Mouse (Mus musculus) heart, embryonic 12.5 days (tissue): Measurements from ENCODE around the gene Osbpl3. TPM values are rescaled to one million over a fixed set of nuclear protein-coding genes. Genes with fewer than 3 reads are reported as not detected.

Experiments used
- ATAC-seq: fragments of 200-750 bp; cut with Nextera tagmentation; 2 replicates; pipeline ENCODE4 v1.8.0; 2017; ENCODE audit warnings: moderate TSS enrichment, moderate library complexity; ENCODE audit not compliant: insufficient number of reproducible peaks, low FRiP score
- H3K27ac ChIP-seq: fragments of 300-500 bp; sonication (generic); 2 replicates; pipeline ENCODE4 v1.5.1; 2016; ENCODE audit warnings: mild to moderate bottlenecking, moderate library complexity; ENCODE audit not compliant: poor library complexity, severe bottlenecking
- H3K27me3 ChIP-seq: fragments of 300-500 bp; sonication (generic); replicated peaks from 2 replicates; pipeline ENCODE4 v1.6.1; 2016; ENCODE audit warnings: mild to moderate bottlenecking, moderate library complexity
- H3K36me3 ChIP-seq: fragments of 300-500 bp; sonication (generic); 2 replicates; pipeline ENCODE4 v1.6.1; 2016; ENCODE audit warnings: mild to moderate bottlenecking, moderate library complexity
- H3K4me1 ChIP-seq: fragments of 300-500 bp; sonication (generic); replicated peaks from 2 replicates; pipeline ENCODE4 v1.6.1; 2016; ENCODE audit warnings: mild to moderate bottlenecking
- H3K4me2 ChIP-seq: fragments of 300-500 bp; sonication (generic); 2 replicates; pipeline ENCODE4 v1.6.1; 2016; ENCODE audit warnings: mild to moderate bottlenecking, moderate library complexity
- H3K4me3 ChIP-seq: fragments of 300-500 bp; sonication (generic); 2 replicates; pipeline ENCODE4 v1.5.1; 2016; ENCODE audit warnings: mild to moderate bottlenecking
- H3K9ac ChIP-seq: fragments of 300-500 bp; sonication (generic); 2 replicates; pipeline ENCODE4 v1.6.1; 2016; ENCODE audit warnings: mild to moderate bottlenecking, moderate library complexity
- H3K9me3 ChIP-seq: fragments of 300-500 bp; sonication (generic); replicated peaks from 2 replicates; pipeline ENCODE4 v1.6.1; 2016; ENCODE audit warnings: mild to moderate bottlenecking, moderate library complexity
- WGBS: fragments of 180-500 bp; shearing (Covaris S2); methylation state at CpG from one replicate; pipeline ENCODE4 v1.1.7; 2016; 5-methylcytosine and 5-hydroxymethylcytosine counted together
- polyA plus RNA-seq: library from polyadenylated mRNA; unstranded; fragments of >200 nt; fragmentation: Nextera tagmentation; extraction: Ambion mirVana; gene quantifications from 2 replicates; pipeline ENCODE4 v1.2.1, GENCODE M21; 2016

Osbpl3 gene
- polyA plus RNA-seq, 1 experiment from 2014 or later: 15.5 TPM

GRCm38 (mm10) chr6:50386497-50386896, 69.5 kb downstream of the Osbpl3 start:
- H3K27ac ChIP-seq: no peak overlapping the region
- 83% methylated on average over 4 of the region's 4 CpGs for WGBS

DNA sequence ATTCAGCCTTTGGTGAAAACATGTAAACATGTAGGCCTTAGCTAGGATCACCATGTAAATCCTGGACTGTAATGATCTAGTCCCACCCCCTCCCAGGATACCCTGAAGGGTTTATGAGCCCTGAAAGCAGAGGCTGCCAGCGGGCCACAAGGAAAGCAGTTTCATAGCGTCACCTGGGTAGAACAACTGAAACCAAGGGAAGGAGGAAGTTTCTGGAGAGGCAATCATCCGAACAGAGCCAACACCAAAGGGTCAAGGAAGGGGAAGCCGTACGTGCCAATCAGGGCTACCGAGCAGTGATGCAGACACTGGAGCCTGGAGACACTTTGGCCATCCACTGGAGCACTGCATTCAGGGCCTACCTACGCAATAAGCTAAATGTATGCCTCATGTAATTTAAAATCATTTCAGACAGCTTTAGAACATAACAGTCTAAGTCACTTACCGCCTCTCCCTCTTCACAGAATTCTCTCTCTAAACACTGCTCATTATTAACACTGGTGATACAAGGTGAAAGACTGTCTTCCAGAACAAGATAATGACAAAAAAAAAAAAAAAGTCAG, 70.5 kb downstream of the Osbpl3 start:
- no peaks in the 10 kb centered on the region for H3K27me3 ChIP-seq
- H3K36me3 ChIP-seq: no peaks in the 10 kb centered on the region
- H3K4me2 ChIP-seq: no peak overlapping the region
- H3K4me1 ChIP-seq: peaks cover 32% of the 10 kb centered on the region
- H3K9me3 ChIP-seq: no peaks in the 10 kb centered on the region
- no peak overlapping the region for H3K4me3 ChIP-seq
- no peak for ATAC-seq
- no peak overlapping the region for H3K27ac ChIP-seq
- H3K9ac ChIP-seq: no peak overlapping the region
- WGBS: 83% methylated on average over 8 of the region's 8 CpGs

More at GRCm38 (mm10) chr6:50386497-50386896, 69.5 kb downstream of the Osbpl3 start:
- no peaks in the 10 kb centered on the region for H3K27me3 ChIP-seq
- no peaks in the 10 kb centered on the region for H3K36me3 ChIP-seq
- H3K4me3 ChIP-seq: no peak overlapping the region
- H3K4me2 ChIP-seq: no peak overlapping the region
- H3K9ac ChIP-seq: no peak overlapping the region
- no peaks in the 10 kb centered on the region for H3K9me3 ChIP-seq
- H3K4me1 ChIP-seq: peaks cover 32% of the 10 kb centered on the region
- no peak for ATAC-seq

GRCm38 (mm10) chr6:50382711-50383110, 73.3 kb downstream of the Osbpl3 start:
- no peak overlapping the region for H3K4me3 ChIP-seq
- no peak overlapping the region for H3K4me2 ChIP-seq
- H3K27me3 ChIP-seq: no peaks in the 10 kb centered on the region
- H3K27ac ChIP-seq: no peak overlapping the region
- 63% methylated on average over 7 of the region's 7 CpGs for WGBS
- no peaks in the 10 kb centered on the region for H3K9me3 ChIP-seq
- H3K4me1 ChIP-seq: peaks cover 44% of the 10 kb centered on the region
- H3K9ac ChIP-seq: no peak overlapping the region
- H3K36me3 ChIP-seq: no peaks in the 10 kb centered on the region
- ATAC-seq: no peak

- Histone ChIP-seq H3K27ac (no peak overlapping the region), H3K4me3 (no peak overlapping the region), H3K27me3 (no peaks in the 10 kb centered on the region), H3K9ac (no peak overlapping the region), H3K4me1 (peaks cover 46% of the 10 kb centered on the region), H3K9me3 (no peaks in the 10 kb centered on the region), H3K4me2 (no peak overlapping the region), H3K36me3 (no peaks in the 10 kb centered on the region)
- 45% methylated on average over 8 of the region's 8 CpGs for whole genome bisulfite sequencing
- no peak for ATAC-seq
Observed at GRCm38 (mm10) chr6:50382196-50382595, 73.8 kb downstream of the Osbpl3 start.

DNA sequence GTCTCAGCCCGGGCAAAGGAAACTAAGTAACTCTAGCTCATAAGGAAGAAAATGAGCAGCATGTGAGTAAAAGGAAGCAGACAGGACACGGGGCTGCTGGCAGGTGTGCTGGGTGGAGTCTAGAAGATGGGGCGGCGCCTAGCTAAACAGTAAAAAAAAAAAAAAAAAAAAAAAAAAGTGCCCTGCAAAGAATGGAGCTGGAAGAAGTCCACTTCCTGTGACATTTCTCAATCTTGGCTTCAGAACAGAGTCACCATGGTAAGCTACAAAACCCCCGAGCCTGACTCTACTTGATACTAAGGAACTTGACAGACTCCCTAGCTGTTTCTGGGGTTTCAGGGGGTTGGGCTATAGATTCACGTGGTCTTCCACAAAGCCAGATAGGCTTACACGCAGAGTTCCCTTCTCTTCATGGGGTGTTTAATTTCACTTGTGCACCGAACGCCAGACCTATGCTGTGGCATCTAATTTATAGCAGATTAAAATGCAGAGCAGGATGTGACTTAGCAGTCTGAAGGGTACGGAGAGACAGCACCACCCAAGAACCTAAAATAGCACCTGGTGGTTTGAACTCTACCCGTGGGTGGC, 74.4 kb downstream of the Osbpl3 start:
- peaks cover 46% of the 10 kb centered on the region for H3K4me1 ChIP-seq
- H3K4me3 ChIP-seq: no peak overlapping the region

DNA sequence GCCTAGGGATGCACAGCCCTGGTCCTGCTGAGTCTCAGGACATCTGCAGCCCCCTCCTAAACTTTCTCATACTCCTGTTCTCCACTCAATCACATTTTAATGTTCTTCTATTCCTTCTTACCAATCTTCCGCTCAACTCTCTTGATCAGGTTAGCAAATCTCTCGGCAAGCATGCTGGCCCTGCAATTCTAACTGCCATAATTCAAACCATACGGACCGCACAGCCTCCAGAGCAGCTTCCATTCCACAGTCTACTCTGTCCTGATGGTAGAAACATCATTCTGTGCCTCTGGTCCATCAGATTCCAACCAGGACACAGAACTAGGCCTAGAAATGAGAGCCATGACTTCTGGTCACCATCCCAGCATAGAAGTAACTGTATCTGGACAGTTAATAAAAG, 76.3 kb downstream of the Osbpl3 start:
- Histone ChIP-seq H3K4me1 (peaks cover 46% of the 10 kb centered on the region), H3K27ac (no peak overlapping the region), H3K4me2 (no peak overlapping the region), H3K9me3 (no peaks in the 10 kb centered on the region), H3K9ac (no peak overlapping the region), H3K27me3 (no peaks in the 10 kb centered on the region), H3K4me3 (no peak overlapping the region), H3K36me3 (no peaks in the 10 kb centered on the region)
- no peak for ATAC-seq
- 90% methylated on average over 4 of the region's 4 CpGs for WGBS

More for the DNA sequence above, 74.4 kb downstream of the Osbpl3 start:
- no peaks in the 10 kb centered on the region for H3K36me3 ChIP-seq
- H3K9ac ChIP-seq: 0 out of 2 replicates have a peak overlapping the region, but pooled peaks have one; percentile 15
- no peak overlapping the region for H3K27ac ChIP-seq
- WGBS: 35% methylated on average over 11 of the region's 11 CpGs
- no peak for ATAC-seq
- no peaks in the 10 kb centered on the region for H3K9me3 ChIP-seq
- H3K4me2 ChIP-seq: peak overlapping the region; percentile 51
- H3K27me3 ChIP-seq: no peaks in the 10 kb centered on the region

DNA sequence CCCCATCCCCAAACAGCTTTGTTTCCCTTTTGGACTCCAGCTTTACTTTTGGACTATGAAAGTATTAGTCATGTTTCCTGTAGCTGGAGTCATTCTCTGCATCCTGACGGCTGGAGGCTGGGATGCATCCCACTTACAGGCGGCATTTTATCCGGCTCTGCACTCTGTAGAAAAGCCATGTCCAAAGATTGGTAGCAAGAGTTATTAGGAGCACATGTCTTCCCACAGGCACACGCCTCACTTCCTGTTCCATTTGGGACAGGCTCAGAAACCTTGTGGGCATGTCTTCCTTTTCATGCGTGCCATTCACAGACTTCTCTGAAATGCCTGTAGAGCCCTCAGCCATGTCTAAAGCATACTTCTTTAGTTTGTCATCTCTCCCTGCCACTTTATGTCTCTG, 76.9 kb downstream of the Osbpl3 start:
- no peaks in the 10 kb centered on the region for H3K9me3 ChIP-seq
- H3K4me1 ChIP-seq: peaks cover 46% of the 10 kb centered on the region
- H3K4me2 ChIP-seq: no peak overlapping the region
- H3K27ac ChIP-seq: no peak overlapping the region
- ATAC-seq: no peak
- 56% methylated on average over 5 of the region's 5 CpGs for WGBS
- H3K4me3 ChIP-seq: no peak overlapping the region
- H3K27me3 ChIP-seq: no peaks in the 10 kb centered on the region
- no peak overlapping the region for H3K9ac ChIP-seq
- H3K36me3 ChIP-seq: no peaks in the 10 kb centered on the region

DNA sequence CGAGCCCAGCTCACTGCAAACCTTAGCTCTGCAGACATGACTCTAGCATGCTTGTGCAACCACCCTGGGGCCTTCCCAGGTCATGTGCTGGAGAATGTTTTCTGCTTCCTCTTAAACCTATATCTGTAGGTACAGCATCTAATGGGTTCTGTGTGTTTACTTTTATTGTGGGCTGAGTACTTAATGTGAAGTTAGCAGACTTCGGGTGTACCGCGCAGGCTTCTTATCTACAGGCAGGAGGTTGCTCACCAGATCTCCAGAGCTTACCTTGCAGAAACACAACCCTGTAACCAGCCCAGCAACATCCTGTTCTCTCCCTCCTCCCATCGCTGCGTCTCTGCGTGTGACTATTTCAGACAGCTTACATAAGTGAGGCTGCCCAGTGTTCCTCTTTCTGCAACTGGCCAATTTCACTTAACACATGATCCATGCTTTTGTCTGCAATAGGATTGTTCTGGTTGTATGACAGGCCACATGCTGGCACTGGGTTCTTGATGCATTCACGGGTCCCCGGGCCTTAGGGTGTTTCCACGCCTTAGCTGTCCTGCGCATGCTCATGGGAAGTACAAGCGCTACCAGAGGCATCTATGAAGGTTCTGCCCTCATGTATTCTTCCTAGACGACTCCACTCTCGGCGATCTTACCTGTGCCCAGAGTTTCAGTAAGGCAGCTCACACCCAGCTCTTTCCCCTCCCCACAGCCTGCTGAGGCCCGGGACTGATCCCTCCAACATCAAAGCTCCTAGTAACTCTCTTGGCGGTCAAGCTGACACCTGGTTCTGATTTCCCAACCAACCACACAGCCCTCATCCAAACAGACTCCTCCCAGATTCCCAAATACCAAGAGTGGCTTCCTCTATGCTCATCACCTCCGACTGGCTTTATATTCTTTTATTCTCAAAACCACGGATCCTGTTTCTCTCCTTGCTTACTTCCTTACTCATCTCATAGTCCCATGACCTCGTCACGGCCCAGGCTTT, 78.0 kb downstream of the Osbpl3 start:
- H3K27ac ChIP-seq: no peak overlapping the region; the same call in 1 of the 2 replicates
- WGBS: 59% methylated on average over 21 of the region's 21 CpGs
- H3K27me3 ChIP-seq: no peaks in the 10 kb centered on the region
- no peaks in the 10 kb centered on the region for H3K9me3 ChIP-seq
- no peak overlapping the region for H3K4me3 ChIP-seq
- no peak for ATAC-seq
- peaks cover 48% of the 10 kb centered on the region for H3K4me1 ChIP-seq
- H3K9ac ChIP-seq: no peak overlapping the region
- no peaks in the 10 kb centered on the region for H3K36me3 ChIP-seq
- H3K4me2 ChIP-seq: no peak overlapping the region

DNA sequence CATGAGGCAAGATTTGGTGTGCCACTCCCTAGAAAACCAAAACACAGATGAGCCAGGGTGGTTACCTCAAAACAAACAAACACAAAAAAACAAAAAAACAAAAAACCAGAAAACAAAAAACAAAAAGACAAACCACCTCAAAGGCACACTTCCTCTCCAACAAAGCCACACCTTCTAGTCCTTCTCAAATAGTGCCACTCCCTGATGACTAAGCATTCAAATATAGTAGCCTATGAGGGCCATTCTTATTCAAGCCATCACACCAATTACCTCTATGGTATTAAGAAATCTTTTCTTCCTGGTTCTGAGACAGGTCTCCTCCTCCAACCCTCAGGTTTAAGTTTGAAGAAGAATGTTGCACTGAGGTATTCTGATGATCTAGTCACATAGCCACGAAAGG, 79.3 kb downstream of the Osbpl3 start:
- WGBS: 98% methylated on average over 1 of the region's 1 CpGs
- H3K4me1 ChIP-seq: peaks cover 44% of the 10 kb centered on the region
- no peaks in the 10 kb centered on the region for H3K9me3 ChIP-seq
- H3K4me2 ChIP-seq: no peak overlapping the region
- no peaks in the 10 kb centered on the region for H3K27me3 ChIP-seq
- no peak overlapping the region for H3K27ac ChIP-seq
- no peak overlapping the region for H3K9ac ChIP-seq
- no peaks in the 10 kb centered on the region for H3K36me3 ChIP-seq
- no peak for ATAC-seq
- H3K4me3 ChIP-seq: no peak overlapping the region

DNA sequence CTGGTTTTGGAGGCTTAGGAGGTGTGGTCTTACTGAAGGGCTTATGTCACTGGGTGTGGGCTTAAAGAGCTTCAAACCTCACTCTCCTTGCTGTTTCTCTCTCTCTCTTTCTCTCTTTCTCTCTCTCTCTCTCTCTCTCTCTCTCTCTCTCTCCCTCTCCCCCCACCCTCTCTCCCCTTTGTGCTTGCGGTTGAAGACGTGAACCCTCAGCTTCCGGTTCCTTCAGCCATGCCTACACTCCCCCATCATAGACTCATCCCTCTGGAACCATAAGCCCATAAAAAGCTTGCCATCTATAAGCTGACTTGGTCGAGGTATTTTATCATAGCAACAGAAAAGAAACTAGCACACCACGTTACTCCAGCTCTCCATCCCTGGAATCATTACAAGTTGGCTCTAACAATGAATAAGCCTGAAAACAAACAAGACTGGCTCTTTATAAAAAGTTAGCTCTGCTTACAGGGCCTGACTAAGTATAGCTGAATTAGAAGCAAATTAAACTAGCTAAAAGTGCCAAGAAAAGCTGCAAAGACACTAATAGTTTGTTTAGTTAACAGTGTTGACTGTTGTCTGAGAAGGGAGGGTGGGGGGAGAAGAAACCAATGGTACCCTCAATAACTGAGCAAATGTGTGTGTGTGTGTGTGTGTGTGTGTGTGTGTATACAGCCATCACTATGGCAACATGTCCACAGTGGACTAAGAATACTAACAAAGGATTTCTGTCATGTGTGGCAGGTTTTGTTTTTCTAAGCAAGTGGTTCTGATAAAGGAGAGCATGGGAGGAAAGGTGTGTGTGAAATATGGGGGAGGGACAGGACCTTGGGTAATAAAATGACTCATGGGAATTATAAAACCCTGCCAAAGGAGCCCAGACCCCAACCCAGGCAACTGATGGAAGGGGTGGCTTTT, 83.2 kb downstream of the Osbpl3 start:
- Histone ChIP-seq H3K27ac (no peak overlapping the region), H3K4me3 (no peak overlapping the region), H3K9ac (no peak overlapping the region), H3K27me3 (no peaks in the 10 kb centered on the region), H3K36me3 (peaks cover 12% of the 10 kb centered on the region), H3K4me2 (no peak overlapping the region), H3K9me3 (no peaks in the 10 kb centered on the region), H3K4me1 (peaks cover 23% of the 10 kb centered on the region)
- no peak for ATAC-seq
- 70% methylated on average over 5 of the region's 5 CpGs for WGBS
